In genomic region chr2:49805736-49806371, GRCm38 (mm10) we compare ENCODE assay signal across 11 mouse cellular contexts. TPM values are rescaled to one million over a fixed set of nuclear protein-coding genes. Genes with fewer than 3 reads are reported as not detected.
DNase-seq lines count a peak whose midpoint lies in the region; ATAC-seq lines count a peak whose summit lies in the region.
"Had no signal": no experiment of that assay in that cellular context is flagged by ENCODE, and none has a peak within 500 bp of the region (broad histone marks: within the 10 kb centered on the region; RNA-seq: fewer than 3 reads in every experiment).

No protein-coding gene starts in this region.

- 0 out of 2 replicates have a peak overlapping the region, but pooled peaks have one; percentile 17 for H3K9ac ChIP-seq in neural tube, embryonic 13.5 days
- H3K9ac ChIP-seq: embryonic facial prominence, embryonic 12.5 days had no signal

- no peak overlapping the region for H3K27ac ChIP-seq in neural tube, embryonic 13.5 days (replicated peaks)
- H3K27ac ChIP-seq: embryonic facial prominence, embryonic 12.5 days; macrophage had no signal

- H3K36me3 ChIP-seq in neural tube, embryonic 13.5 days = no peaks in the 10 kb centered on the region
- H3K36me3 ChIP-seq: embryonic facial prominence, embryonic 12.5 days had no signal

- intact Hi-C loops in left cerebral cortex, postnatal 4 days (cut with DNase I) = no loop called here

- ATAC-seq in cerebellum, adult (ENCODE audit: insufficient number of reproducible peaks, low FRiP score, low TSS enrichment) = no peak
- ATAC-seq in neural tube, embryonic 13.5 days (ENCODE audit: low read depth) = no peak

- 65% methylated on average over 11 of the region's 11 CpGs for WGBS in neural tube, embryonic 13.5 days

- no peak overlapping the region for H3K4me3 ChIP-seq in neural tube, embryonic 13.5 days
- H3K4me3 ChIP-seq: embryonic facial prominence, embryonic 12.5 days had no signal

- DNase-seq in cerebellum, postnatal 25 days = peak; percentile 22 to 49
- peak; percentile 46 for DNase-seq in left cerebral cortex, postnatal 4 days
- DNase-seq in left cerebral cortex, adult 18-20 months (ENCODE audit: low spot score in 2 of 2) = no peak
- peak; percentile 82 for DNase-seq in adrenal gland, postnatal 10 days
- DNase-seq in urinary bladder, adult 18-20 months (ENCODE audit: low spot score in 2 of 2) = no peak
- DNase-seq in spleen, postnatal 14 days (ENCODE audit: low spot score in 2 of 2) = no peak

- H3K27me3 ChIP-seq in neural tube, embryonic 13.5 days = no peaks in the 10 kb centered on the region
- H3K27me3 ChIP-seq: embryonic facial prominence, embryonic 12.5 days had no signal

- peaks cover 11% of the 10 kb centered on the region; the same call in 1 of the 2 replicates for H3K4me1 ChIP-seq in neural tube, embryonic 13.5 days (replicated peaks)
- H3K4me1 ChIP-seq: embryonic facial prominence, embryonic 12.5 days had no signal

- H3K9me3 ChIP-seq in neural tube, embryonic 13.5 days = no peaks in the 10 kb centered on the region
- H3K9me3 ChIP-seq: embryonic facial prominence, embryonic 12.5 days had no signal

- no peak overlapping the region for H3K4me2 ChIP-seq in neural tube, embryonic 13.5 days
- H3K4me2 ChIP-seq: embryonic facial prominence, embryonic 12.5 days; liver, embryonic 11.5 days had no signal

RNA-seq across cellular contexts. Expression of gene Lypd6b, which starts 18.4 kb away (rescaled TPM):
- total RNA-seq in left cerebral cortex, postnatal 4 days (2021) = 10 to 100 TPM; 19.3 to 21.4 TPM
- 1 to 10 TPM; 7.3 to 7.9 TPM for total RNA-seq in left cerebral cortex, adult 18-20 months (2021)
- total RNA-seq in adrenal gland, postnatal 10 days (2021) = under 1 TPM in 1 of 2 experiments, not detected in 1; 0.24 TPM
- polyA plus RNA-seq in neural tube, embryonic 13.5 days (2015; fragmentation: Nextera tagmentation; extraction: Ambion mirVana) = 6.8 and 7.8 TPM in 2 replicates
- polyA plus RNA-seq: macrophage had no signal

Comparison
In these comparisons a context has a peak if more than half of its experiments do, and no peak if none do; other contexts are left out.
1. DNase-seq: peak in cerebellum, postnatal 25 days (2 of 2), left cerebral cortex, postnatal 4 days (single experiment) and adrenal gland, postnatal 10 days (single experiment); none in left cerebral cortex, adult 18-20 months (0 of 2), urinary bladder, adult 18-20 months (0 of 2) and spleen, postnatal 14 days (0 of 2).
2. RNA of gene Lypd6b, which starts 18.4 kb away (total RNA-seq): 19.3 to 21.4 TPM in left cerebral cortex, postnatal 4 days and 7.3 to 7.9 TPM in left cerebral cortex, adult 18-20 months; 0.24 TPM in adrenal gland, postnatal 10 days; every median in the first group is over 4 times any median in the second.